Mouse (Mus musculus) ES-E14 (cell line): ENCODE measurements around the gene Gm8909.

Source experiments
- HCFC1 ChIP-seq: IDR thresholded peaks from 2 replicates; pipeline ENCODE4 v1.6.1; 2012; ENCODE audit warnings: low read length, inconsistent platforms, borderline replicate concordance; ENCODE audit not compliant: insufficient read depth
- MAFK ChIP-seq: IDR thresholded peaks from 2 replicates; pipeline ENCODE4 v1.6.1; 2014; ENCODE audit warnings: mild to moderate bottlenecking, low read depth, low read length, inconsistent platforms; ENCODE audit not compliant: insufficient read depth
- ZC3H11A ChIP-seq: IDR thresholded peaks from 2 replicates; pipeline ENCODE4 v1.6.1; 2012; ENCODE audit warnings: low read depth, mild to moderate bottlenecking, inconsistent platforms, low read length, borderline replicate concordance
- ZNF384 ChIP-seq: IDR thresholded peaks from 2 replicates; pipeline ENCODE4 v1.6.1; 2012; ENCODE audit warnings: low read depth, low read length, inconsistent platforms

DNA sequence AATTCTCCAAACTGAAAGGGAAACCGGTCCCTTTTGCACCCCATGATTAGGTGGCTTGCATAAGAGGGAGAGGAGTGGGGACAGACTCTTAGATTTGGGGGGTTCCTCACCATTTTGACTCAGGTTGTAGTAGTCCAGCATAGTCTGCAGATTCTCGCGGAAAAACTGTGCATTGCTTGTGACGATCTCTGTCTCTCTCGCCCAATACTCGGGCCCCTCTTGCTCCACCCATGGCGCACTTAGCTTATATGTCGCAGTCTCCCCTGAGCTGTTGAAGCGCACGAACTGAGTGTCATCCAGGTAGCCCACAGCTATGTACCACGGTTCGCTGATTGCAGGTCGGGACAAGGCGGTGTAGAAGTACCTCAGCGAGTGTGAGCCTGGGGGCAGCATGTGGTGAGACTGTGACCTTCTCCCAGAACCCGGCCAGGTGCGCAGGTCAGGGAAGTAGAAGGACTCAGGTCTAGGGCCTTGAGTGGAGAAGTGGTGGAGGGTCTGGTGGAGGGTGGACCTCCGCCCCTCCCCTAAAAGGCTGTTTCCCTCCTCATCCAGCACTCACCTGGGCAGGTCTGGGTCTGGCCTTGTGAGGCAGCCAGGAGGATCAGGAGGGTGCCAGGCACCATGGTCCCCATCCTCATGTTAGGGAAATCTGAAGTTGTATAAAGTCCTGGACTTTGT, 21.3 kb upstream of the Gm8909 start:
- TF ChIP-seq ZNF384 = no peak
- TF ChIP-seq HCFC1 = no peak
- no peak for TF ChIP-seq MAFK
- TF ChIP-seq ZC3H11A = no peak
